Mouse (Mus musculus): ENCODE measurements around the gene Slc15a5. TPM values are rescaled to one million over a fixed set of nuclear protein-coding genes. Genes with fewer than 3 reads are reported as not detected.

The Slc15a5 gene
- total RNA-seq, 2 experiments from 2014 or later: 0.99 TPM; not detected in 1

DNA sequence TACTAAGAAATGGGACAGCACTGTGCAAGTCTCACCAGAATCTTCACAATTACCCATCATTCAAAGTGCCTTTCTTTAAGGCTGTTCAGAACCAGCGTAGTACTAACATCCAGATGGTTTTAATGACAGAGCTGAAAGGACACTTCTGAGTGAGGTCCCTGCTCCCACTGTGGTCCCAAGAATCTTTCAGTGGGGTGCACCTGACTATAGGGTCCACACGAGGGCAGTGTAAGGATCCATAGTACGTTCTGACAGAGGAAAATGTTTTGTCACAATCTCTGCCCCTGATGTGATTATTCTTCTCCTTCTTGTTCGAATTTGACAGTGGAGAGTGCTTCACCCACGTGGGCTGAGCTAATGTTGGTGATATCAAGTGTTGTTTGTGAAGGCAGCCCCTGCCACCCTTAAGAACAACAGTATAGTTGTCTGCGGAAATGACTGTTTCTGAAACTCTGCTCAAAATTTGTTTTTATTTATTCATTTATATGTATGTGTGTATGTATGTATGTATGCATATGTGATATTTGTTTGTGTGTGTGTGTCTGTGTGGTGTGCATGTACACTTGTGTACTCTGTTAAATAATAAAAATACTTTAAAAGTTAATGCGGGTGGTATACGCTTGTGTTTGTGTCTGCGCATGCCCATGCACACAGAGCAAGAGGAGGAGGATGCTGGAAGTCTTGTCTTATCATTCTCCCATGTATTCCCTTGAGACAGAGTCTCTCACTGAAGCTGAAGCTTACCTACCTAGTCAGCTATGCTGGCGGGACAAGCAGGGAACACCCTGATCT lies 98.6 kb downstream of the Slc15a5 start:
- DNase-seq (ENCODE audit: low spot score in 2 of 2): peak in 1 of 2 experiments; percentile 31
- intact Hi-C loops (cut with DNase I): no loop called here

DNA sequence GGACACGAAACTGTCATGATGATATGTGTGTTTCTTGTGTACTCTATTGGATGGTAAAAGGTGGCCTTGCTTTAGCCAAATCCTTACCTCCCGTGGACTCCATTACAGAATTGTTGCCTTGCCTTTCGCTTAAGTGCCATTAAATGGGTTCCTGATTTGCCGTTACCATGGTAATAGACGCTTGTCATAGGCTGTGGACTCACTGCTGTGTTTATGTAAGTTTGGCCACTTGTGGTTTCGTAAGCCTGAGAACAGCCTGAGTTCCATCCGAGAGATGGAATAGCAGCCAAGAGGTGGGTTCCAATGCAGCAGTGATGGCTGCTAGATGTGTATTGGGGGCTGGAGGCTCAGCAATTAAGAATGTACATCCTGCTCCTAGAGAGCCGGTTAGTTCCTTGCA lies 99.3 kb downstream of the Slc15a5 start:
- intact Hi-C loops (cut with DNase I): no loop called here
- DNase-seq (ENCODE audit: low spot score in 2 of 2): no peak

DNA sequence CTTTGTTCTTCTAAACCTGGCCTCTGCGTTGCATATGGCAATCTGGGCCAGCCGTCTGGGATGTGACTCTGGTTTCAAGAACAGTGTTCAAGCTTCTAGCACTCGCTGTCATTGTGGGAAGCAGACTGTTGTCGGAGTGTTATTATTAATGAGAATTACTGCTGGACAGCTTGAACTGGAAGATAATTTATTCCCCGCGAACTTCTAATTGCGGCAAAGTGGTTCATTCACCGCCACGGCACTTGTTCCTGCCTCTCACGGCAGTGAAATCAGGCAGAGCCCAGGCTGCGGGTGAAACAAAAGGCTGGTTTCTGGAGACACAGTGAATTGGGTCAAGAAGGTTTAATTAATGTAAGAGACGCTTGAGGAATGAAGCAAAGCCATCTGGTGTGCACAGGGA lies 99.9 kb downstream of the Slc15a5 start:
- DNase-seq (ENCODE audit: low spot score in 2 of 2): peak in 1 of 2 experiments; percentile 31
- intact Hi-C loops (cut with DNase I): no loop called here

DNA sequence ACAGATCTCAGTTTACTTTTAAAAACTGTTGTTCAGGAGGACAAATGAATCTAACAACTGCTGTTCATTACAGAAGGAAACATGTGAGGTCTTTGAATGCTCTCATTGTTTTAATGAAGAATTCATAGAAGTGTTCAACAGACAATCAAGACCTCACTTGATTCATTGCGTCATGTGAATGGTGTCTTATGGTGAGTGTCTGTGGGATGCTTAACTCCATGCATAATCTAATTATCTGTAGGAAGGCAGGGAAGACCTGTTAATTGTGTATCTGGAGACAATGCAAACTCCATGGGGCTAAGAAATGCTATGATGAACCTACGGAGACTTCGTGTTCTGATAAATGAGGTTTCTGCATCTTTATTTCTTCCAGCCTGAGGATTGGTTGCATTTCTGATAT lies 103.7 kb downstream of the Slc15a5 start:
- no peak for DNase-seq (ENCODE audit: low spot score in 2 of 2)
- intact Hi-C loops (cut with DNase I): no loop called here

DNA sequence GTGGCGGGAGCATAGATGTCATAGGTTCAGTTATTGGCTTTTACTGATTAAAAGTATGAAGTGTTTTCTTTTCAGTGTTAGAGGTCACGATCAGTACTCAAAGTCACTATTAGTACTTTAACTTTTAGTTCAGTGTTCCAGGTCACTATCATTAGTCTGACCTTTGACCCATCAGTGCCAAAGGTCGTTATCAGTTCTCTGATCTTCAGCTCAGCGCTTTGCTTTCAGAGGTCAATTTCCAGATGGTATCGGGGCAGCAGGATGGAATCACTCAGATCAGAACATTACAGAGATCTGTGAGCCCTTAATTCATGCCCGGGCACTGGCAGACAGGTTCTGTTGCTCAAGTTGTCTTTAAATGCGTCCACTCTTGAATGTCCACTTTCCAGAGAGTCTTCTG lies 116.0 kb downstream of the Slc15a5 start:
- intact Hi-C loops (cut with DNase I): loop anchor here (5.0 kb wide), 1 partner anchor 189 kb away; no protein-coding TSS in a partner anchor
- no peak for DNase-seq (ENCODE audit: low spot score in 2 of 2)

DNA sequence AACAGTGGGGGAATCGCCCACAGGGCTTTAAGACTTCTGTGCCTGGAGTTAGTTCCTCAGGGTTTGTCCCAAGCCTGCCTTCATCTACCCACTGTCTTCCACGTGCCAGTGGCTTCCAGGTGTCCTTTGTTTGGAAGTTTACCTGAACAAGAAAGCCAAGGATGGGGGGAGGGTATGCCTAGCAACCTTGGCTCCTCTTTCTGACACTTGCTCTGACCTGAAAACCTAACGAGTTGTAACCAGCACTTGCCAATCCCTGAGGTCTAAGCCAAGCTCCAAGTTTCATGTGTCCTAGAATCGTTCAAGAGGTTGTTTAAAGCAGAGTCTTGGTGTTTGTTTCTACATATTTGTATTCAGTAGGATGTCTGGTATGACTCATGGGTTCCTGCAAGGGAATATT lies 116.9 kb downstream of the Slc15a5 start:
- no peak for DNase-seq (ENCODE audit: low spot score in 2 of 2)
- intact Hi-C loops (cut with DNase I): loop anchor here (5.0 kb wide), 1 partner anchor 189 kb away; no protein-coding TSS in a partner anchor

DNA sequence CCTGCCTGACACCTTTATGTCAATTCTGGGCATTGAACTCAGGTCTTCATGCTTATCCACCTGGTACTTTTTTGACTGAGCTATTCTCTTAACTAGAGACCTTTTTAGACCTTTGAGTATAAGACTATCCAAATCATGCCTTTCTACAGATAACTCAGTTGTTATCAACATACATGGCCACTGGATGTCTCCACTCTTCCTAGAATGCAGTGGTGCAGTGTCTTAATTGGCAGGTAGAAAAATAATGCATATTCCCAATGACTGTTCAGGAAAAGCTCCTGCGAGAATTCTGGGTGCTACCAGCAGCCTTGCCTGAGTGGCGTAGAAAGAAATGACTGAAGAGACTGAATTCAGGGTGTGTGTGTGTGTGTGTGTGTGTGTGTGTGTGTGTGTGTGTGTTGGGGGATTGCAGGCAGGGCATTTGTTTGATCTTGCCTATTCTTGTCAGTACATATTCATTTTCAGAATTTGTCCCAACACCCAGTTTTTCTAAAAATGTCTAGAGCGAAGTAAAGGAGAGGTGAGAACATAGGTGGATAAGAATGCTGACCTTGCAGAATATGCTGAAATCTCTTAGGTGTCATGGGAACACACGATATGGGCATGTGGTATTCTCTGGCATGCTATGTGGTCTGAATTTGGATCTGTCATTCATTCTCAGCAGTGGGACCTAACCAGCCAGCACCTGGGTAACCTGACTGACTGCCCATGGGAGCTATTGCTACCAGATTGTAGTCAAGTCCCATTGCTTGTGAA lies 119.5 kb downstream of the Slc15a5 start:
- DNase-seq (ENCODE audit: low spot score in 2 of 2): peak in 1 of 2 experiments; percentile 13
- intact Hi-C loops (cut with DNase I): loop anchor here (5.0 kb wide), 1 partner anchor 192 kb away; no protein-coding TSS in a partner anchor

DNA sequence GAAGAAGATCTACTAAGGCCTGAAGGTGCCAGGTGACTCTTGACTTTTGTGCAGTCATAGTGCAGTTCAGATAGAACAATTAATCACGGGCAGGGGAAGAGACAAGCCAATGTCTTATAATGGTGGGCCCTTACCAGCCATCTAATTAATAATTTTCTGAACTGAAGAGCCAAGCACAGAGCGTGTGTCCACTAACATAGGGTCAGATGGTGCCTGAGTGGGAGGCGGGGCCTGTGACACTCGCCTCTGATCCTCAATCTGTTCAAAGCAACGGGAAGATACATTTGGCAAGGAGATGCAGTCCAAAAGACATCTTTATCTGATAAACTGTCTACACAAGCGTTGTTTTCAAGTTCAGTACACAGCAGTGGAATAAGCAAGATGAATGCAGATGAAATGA lies 122.1 kb downstream of the Slc15a5 start:
- intact Hi-C loops (cut with DNase I): no loop called here
- no peak for DNase-seq (ENCODE audit: low spot score in 2 of 2)

DNA sequence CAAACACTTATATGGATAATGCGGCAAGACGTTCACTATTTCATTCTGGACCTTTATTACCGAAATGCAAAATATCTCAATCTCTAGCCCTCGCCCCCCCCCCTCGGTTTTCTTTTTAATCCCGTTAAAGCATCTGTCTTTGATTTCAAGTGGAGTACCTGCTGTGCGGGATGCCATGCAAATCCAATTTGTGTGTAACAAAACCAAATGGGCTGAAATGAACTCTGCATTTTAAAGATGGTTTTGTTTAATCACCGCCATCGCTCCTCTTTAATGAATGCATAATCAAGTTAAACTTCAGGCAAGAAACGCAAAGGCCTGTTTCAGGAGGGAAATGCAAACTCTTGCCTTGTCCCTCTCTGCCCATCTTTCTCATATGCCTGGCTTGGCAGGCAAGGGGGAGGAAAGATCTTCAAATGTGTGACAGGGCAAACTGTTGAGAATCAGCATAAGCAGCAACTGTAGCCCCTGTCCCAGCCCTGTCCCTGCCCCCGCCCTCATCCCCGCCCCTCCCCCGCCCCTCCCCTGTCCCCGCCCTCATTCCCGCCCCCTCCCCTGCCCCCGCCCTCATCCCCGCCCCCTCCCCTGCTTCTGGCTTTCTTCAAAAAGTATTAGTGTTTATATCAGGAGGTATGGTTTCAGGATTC lies 122.8 kb downstream of the Slc15a5 start:
- intact Hi-C loops (cut with DNase I): no loop called here

DNA sequence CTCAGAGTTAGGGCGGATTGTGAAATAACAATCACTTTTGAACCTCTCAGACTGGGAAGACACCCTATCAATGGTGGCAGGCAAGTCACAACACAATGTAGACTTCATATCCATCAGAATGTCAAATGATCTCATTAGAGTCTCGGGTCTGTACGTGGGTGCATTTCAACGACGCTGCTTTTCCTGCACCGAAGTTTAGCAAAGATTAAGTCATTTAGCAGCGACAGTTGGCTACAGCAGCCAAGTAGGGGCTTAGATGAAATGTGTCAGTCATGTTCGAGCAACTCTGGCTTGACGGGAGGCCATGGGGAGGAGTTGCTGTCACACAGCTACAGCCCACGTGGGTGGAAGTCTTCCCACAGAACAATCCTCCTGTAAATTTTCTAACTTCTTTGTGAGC lies 133.2 kb downstream of the Slc15a5 start:
- DNase-seq (ENCODE audit: low spot score in 2 of 2): no peak
- intact Hi-C loops (cut with DNase I): no loop called here

More for the DNA sequence above, 122.8 kb downstream of the Slc15a5 start:
- no peak for DNase-seq (ENCODE audit: low spot score in 2 of 2)

DNA sequence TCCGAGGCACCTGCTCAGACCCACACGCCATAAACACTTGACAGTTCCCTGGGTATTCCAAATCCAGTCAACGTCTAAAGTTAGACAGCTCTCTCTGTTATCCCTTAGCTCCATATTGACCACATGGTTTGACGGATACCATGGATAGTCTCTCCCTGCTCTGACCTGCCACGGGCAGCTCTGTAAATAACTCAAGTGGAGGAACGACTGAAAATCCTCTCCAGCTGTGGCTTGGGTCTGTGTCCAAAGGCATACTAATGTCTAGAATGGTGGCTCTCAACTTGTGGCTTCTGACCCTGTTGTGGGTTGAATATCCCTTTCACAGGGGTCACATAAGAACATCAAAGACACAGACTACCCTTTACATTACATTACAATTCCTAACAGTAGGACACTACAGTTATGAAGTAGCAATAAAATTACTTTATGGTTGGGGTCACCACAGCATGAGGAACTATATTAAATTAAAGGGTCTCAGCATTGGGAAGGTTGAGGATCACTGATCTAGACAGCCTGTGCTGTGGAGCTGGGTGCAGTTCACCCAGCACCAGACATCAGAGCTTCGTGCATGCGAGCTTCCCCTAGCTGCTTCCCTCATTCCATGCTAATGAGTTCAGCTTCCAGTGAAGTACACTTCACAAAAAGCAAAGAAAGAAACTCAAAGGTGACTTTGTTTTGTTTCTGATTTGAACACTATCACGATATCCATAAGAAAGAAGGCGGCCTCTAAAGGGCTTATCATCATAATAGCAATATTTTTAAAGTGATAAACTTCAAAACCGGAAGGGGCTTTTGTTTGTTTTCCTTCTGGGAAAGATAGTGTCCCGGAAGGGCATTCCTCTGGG lies 139.1 kb downstream of the Slc15a5 start:
- DNase-seq (ENCODE audit: low spot score in 2 of 2): no peak
- intact Hi-C loops (cut with DNase I): no loop called here

DNA sequence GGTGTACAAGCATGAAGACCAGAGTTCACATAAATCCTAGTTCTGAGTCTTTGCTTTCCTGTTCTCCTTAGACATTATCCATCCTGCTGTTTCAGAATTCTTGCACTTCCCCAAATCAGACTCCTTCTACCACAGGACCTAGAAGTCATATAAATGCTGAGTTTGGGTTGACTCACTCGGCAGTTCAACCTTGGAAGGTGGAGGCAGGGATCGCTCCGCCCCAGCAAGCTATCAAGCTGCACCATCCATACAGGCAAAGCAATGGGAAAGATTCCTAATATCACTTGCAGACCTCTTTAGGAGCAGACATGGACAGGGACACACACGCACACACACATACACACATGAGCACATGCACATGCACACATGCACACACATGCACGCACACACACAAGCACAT lies 142.2 kb downstream of the Slc15a5 start:
- intact Hi-C loops (cut with DNase I): no loop called here
- DNase-seq (ENCODE audit: low spot score in 2 of 2): no peak

DNA sequence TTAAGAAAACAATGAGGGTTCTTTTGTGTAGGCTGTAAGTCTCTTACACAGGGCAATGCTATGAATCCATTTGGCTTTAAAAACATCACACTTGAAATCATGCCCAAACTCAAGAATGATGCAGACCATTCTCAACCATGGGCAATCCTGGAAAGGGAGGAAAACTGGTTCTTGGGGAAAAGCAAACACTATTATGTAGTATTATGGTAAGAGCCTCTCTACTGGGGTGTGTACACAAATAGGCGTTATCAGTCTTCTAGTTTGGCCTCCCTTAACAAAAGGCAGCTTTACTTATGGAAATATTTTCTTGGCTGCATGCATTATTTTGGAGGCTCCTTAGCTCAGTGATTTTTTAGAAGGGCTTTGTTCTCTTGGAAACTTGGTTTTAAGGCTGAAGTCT lies 143.4 kb downstream of the Slc15a5 start:
- intact Hi-C loops (cut with DNase I): no loop called here
- DNase-seq (ENCODE audit: low spot score in 2 of 2): no peak

DNA sequence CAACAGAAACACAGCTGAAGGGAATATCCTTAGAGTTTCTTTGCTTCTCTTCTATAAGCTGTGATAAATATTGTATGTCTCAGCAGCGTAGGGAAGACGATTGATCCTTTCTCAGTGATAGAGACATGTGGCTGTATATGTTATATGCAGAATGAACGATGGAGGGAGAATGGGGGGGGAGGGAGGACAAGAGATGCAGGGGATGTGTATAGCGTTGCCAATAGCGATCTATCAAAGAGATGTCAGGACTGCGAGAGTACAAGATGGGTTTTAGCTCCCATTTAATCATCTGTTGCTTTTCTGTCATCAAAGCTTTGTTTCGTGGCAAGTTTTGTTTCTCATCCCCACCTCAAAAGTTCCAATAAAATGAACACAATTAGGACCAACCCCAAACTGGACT lies 143.9 kb downstream of the Slc15a5 start:
- intact Hi-C loops (cut with DNase I): loop anchor here (1.0 kb wide), 1 partner anchor 65 kb away; no protein-coding TSS in a partner anchor
- DNase-seq (ENCODE audit: low spot score in 2 of 2): no peak

DNA sequence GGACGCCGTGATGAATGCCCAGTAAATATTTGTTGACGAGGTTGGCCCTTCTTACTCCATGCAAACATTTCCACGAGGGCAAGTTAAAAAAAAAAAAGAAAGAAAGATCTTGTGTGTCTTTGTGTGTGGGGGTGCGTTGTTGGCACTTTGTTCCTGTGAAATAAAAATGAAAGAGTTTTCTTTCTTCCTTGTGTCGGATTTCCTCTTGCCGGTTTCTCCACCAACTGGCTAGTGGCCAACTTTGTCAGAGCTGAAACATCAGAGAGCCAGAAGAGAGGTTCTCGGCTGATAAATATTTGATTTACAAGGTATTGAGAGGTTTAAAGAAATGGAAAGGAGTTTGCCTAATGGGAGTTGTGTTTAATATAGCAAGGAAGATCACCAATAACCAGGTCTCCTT lies 144.4 kb downstream of the Slc15a5 start:
- intact Hi-C loops (cut with DNase I): loop anchor here (1.0 kb wide), 1 partner anchor 64 kb away; no protein-coding TSS in a partner anchor
- peak; percentile 42 to 70 for DNase-seq (ENCODE audit: low spot score in 2 of 2)

DNA sequence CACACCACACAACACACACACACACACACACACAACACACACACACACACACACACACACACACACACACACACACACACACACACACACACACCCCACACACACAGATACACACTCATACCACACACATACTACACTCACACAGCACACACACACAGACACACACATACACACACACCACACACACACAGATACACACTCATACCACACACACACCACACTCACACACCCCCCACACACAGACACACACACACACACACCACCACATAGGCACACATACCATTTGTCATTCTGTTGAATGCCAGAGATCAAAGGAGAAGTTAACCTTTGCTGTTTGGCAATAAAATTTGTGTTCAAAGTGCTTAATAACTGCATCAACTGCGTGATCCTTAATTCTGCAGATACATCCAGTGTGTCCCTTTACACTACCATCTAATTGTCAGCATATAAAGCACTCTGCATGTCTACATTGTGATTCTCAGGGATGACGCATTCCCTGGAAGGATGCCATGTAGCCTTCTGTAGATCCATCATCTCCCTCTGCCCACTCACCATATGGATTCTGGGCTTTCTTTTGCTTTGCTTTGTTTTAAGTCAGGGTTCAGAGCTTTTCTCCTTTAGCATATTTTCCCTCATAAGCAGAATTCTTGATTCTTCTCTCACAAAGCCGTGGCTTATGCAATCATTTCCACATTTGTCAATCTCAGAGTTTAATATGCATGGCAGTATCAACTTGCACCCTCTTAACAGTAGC lies 145.0 kb downstream of the Slc15a5 start:
- peak; percentile 84 to 97 for DNase-seq (ENCODE audit: low spot score in 2 of 2)
- intact Hi-C loops (cut with DNase I): loop anchor here (1.0 kb wide), 1 partner anchor 63 kb away; no protein-coding TSS in a partner anchor
